Mouse (Mus musculus) spleen, adult 2 months (tissue): ENCODE measurements around the gene Optn.

Experiments used
- CTCF ChIP-seq: fragments of 200-500 bp; IDR thresholded peaks from 2 replicates; pipeline ENCODE4 v1.5.1; 2011; ENCODE audit warnings: mild to moderate bottlenecking, inconsistent platforms; ENCODE audit not compliant: insufficient read depth, insufficient read length, insufficient replicate concordance; ENCODE audit errors: extremely low read depth
- POLR2A ChIP-seq: fragments of 200-500 bp; IDR thresholded peaks from 2 replicates; pipeline ENCODE4 v1.6.1; 2011; ENCODE audit warnings: low read depth, low read length, inconsistent platforms

DNA sequence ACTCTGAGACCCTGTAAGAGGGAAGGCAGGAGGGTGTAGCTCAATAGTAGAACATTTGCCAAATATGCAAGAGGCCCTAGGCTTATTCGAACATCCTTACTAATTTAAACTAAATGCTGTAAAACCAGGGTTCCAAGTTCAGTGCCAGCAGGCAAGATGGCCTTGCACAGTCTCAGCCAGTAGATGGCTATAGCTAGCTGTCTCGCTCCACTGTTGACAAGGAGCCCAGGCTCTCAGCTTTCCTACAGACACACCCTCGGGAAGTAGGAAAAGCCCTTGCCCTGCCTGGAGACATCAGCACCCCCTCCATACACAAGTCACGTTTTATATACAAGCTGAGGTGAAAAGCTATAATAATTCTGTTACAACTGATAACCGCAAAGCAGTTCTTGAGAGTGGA is 31.2 kb downstream of the Optn start:
- TF ChIP-seq POLR2A (no peak), CTCF (no peak)
